Mouse (Mus musculus): ENCODE measurements around the gene Foxn4. TPM values are rescaled to one million over a fixed set of nuclear protein-coding genes. Genes with fewer than 3 reads are reported as not detected.

Foxn4 gene
- polyA plus RNA-seq (2012; rRNA removed): not detected in 2 replicates

DNA sequence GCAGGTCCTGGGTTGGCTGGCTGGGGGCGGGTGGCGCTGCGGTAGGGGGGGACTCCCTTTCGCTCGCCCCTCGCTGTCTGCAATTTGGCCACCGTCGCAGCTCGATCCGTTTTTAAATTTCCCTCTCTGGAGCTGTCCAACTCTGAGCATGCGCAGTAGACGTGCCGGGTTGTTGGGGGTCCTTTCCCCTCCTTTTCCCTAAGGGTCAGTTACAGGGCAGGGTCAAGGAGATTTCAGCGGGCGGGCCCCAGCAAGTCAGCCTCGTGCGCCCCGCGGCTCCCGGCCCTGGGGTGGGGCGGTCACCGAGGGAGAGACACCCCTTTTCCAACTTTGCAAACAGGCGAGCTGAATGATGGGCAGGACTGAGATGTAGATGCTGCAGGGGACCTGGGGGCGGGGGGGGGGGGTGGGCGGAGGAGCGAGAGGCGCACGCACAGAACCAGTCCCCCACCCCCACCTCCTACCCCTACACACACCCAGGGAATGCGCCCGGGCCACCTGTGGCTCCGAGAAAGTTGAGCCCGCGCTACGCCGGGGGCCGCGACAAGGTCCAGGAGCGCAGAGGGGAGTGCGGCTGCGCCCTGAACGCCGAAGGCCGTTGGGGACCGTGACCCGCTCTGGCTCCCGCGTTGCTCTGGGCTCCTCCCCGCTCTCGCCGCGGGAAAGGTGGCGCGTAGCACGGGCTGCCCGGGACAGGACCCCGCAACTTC lies at the start of gene Foxn4:
TSS of gene Foxn4 (minus strand) at position 115 of the 710 bp plus-strand sequence.

DNA sequence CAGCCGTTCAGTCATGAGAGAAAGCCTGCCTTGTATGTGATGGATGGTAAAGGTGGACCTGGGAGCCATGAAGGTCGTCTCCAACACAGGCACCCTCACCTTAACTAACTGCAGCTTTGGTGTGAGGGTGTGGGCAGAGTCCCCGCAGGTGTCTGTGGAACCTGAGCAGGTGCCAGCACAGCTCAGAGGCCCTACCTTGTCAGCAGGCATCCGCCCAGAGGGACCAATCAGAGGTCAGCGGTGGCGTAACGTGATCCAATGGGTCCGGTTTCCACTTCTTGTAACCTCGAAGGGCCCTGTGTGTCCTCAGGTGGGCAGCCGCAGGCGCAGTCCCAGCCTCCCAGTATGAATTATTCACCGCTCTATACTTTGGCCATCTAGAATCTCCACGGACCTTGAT lies 15.3 kb upstream of the Foxn4 start, which contains the start of gene Myo1h:
TSS of gene Myo1h (plus strand) at position 293 of the 400 bp plus-strand sequence.

Other genes starting within 250 kb of the Foxn4 start
- gene Usp30, start 208.3 kb downstream of the Foxn4 start, polyA plus RNA-seq (2012; rRNA removed): 6.8 and 8.5 TPM in 2 replicates
- 0.25 and 0.28 TPM in 2 replicates for gene Svop, start 182.2 kb downstream of the Foxn4 start, polyA plus RNA-seq (2012; rRNA removed)
- 4.9 and 6.8 TPM in 2 replicates for gene Alkbh2, start 145.6 kb downstream of the Foxn4 start, polyA plus RNA-seq (2012; rRNA removed)
- gene Ung, start 143.4 kb downstream of the Foxn4 start, polyA plus RNA-seq (2012; rRNA removed): 3.5 and 5.4 TPM in 2 replicates
- 23.1 and 25.0 TPM in 2 replicates for gene Acacb, start 127.3 kb downstream of the Foxn4 start, polyA plus RNA-seq (2012; rRNA removed)
- 0.14 and 1.1 TPM in 2 replicates for gene Myo1h, start 15.4 kb upstream of the Foxn4 start, polyA plus RNA-seq (2012; rRNA removed)
- 66.1 and 69.2 TPM in 2 replicates for gene Kctd10, start 106.7 kb upstream of the Foxn4 start, polyA plus RNA-seq (2012; rRNA removed)
- gene Ube3b, start 106.8 kb upstream of the Foxn4 start, polyA plus RNA-seq (2012; rRNA removed): 46.2 and 47.8 TPM in 2 replicates
- gene Mmab, start 170.3 kb upstream of the Foxn4 start, polyA plus RNA-seq (2012; rRNA removed): 6.1 and 6.2 TPM in 2 replicates
- 40.7 and 50.5 TPM in 2 replicates for gene Mvk, start 170.5 kb upstream of the Foxn4 start, polyA plus RNA-seq (2012; rRNA removed)